Mouse (Mus musculus) MEL-GATA-1-ER (cell line): ENCODE results near the gene Ptprd.
A peak's percentile ranks its signal among the peaks of the same experiment; 100 is the strongest.

Source experiments
- DNase-seq: peaks from one replicate; pipeline ENCODE4 v3.0.0-alpha.2; 2012; ENCODE audit warnings: low read depth; ENCODE audit errors: extremely low read depth

Ptprd gene

GRCm38 (mm10) chr4:77586222-77586621, 625.5 kb downstream of the Ptprd start:
- DNase-seq: no peak

- peak; percentile 3 for DNase-seq
Observed at GRCm38 (mm10) chr4:77558404-77559202, 653.2 kb downstream of the Ptprd start.

GRCm38 (mm10) chr4:77555841-77556240, 655.9 kb downstream of the Ptprd start:
- DNase-seq: no peak

- DNase-seq: no peak
Observed at GRCm38 (mm10) chr4:77537843-77538242, 673.9 kb downstream of the Ptprd start.

- no peak for DNase-seq
Observed at GRCm38 (mm10) chr4:77537336-77537735, 674.4 kb downstream of the Ptprd start.

GRCm38 (mm10) chr4:77535601-77536000, 676.2 kb downstream of the Ptprd start:
- DNase-seq: no peak

GRCm38 (mm10) chr4:77534553-77534952, 677.2 kb downstream of the Ptprd start:
- DNase-seq: no peak

- DNase-seq: peak; percentile 34
Observed at GRCm38 (mm10) chr4:77519166-77519565, 692.6 kb downstream of the Ptprd start.

- no peak for DNase-seq
Observed at GRCm38 (mm10) chr4:77513914-77514628, 697.7 kb downstream of the Ptprd start.

GRCm38 (mm10) chr4:77513041-77513440, 698.7 kb downstream of the Ptprd start:
- DNase-seq: no peak

- DNase-seq: no peak
Observed at GRCm38 (mm10) chr4:77454049-77454448, 757.7 kb downstream of the Ptprd start.

- no peak for DNase-seq
Observed at GRCm38 (mm10) chr4:77399146-77399545, 812.6 kb downstream of the Ptprd start.

GRCm38 (mm10) chr4:77361728-77362127, 850.0 kb downstream of the Ptprd start:
- DNase-seq: no peak

GRCm38 (mm10) chr4:77327198-77327597, 884.6 kb downstream of the Ptprd start:
- no peak for DNase-seq

- DNase-seq: no peak
Observed at GRCm38 (mm10) chr4:77317060-77317680, 894.6 kb downstream of the Ptprd start.

- DNase-seq: no peak
Observed at GRCm38 (mm10) chr4:77316644-77317043, 895.1 kb downstream of the Ptprd start.

GRCm38 (mm10) chr4:77310127-77310788, 901.5 kb downstream of the Ptprd start:
- no peak for DNase-seq

- DNase-seq: no peak
Observed at GRCm38 (mm10) chr4:77283423-77283822, 928.3 kb downstream of the Ptprd start.

GRCm38 (mm10) chr4:77277913-77278312, 933.8 kb downstream of the Ptprd start:
- DNase-seq: no peak

GRCm38 (mm10) chr4:77259972-77260290, 951.8 kb downstream of the Ptprd start:
- no peak for DNase-seq

GRCm38 (mm10) chr4:77259250-77259971, 952.4 kb downstream of the Ptprd start:
- DNase-seq: no peak
